Mouse (Mus musculus) megakaryocyte, embryonic 14.5 days (primary cell): ENCODE data around the gene Phf1.

ENCODE experiments used
- FLI1 ChIP-seq: IDR thresholded peaks from 2 replicates; pipeline ENCODE4 v1.6.1; 2012; ENCODE audit warnings: low read length, inconsistent platforms, mixed read lengths
- GATA1 ChIP-seq: IDR thresholded peaks from 3 replicates; pipeline ENCODE4 v1.6.1; 2012; ENCODE audit warnings: mixed read lengths, low read length, inconsistent platforms, borderline replicate concordance

DNA sequence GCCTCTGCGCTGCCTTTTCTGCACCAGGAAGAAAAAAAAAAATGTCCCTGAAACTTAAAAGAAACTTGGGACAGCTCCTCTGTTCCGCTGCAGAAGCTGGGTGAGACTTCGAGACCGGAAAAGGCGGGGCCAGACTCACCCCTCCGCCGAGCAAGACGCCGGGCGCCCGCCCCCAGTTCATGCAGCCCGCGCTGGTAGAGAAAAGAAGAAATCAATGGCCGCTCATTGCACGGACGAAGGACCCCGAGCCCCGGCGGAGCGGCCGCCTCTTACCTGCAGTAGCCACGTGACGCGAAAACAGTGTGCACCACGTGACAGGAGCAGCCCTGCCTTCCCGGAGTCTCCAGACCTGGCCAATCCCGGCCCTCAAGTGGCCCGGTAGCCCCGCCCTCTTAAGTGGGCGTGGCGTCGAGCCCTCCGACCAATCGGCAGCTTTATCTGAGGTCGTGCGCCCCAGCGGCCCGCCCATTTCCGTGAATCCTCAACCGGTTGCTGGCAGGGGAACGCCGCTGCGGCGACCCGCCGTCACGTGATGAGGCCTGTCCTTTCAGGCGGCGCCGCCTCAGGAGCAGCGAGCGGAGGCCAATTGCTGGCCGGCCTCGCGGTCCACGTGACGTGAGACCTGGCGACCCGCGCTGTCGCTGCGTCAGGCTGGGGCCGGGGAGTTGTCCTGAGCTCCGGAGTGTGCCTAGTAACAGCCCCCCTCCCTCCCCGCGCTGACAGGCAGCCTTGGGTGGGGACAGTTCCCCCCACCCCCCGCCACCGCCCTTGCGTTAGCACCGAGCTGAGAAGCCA lies 6.5 kb downstream of the Phf1 start, which contains the start of gene Cuta:
- TF ChIP-seq GATA1 = no peak
- TF ChIP-seq FLI1 = no peak
